Mouse (Mus musculus) kidney, adult 2 months (tissue): ENCODE data around the gene Gtsf1. TPM values are rescaled to one million over a fixed set of nuclear protein-coding genes. Genes with fewer than 3 reads are reported as not detected.

Experiments used
- DNase-seq: peaks from one replicate; pipeline ENCODE4 v3.0.0; 2021
- H3K27ac ChIP-seq: fragments of 200-500 bp; 2 replicates; pipeline ENCODE4 v1.5.1; 2012; ENCODE audit warnings: low read depth, low read length, control low read depth, inconsistent platforms; ENCODE audit not compliant: insufficient read depth
- H3K27me3 ChIP-seq: fragments of 200-500 bp; replicated peaks from 2 replicates; pipeline ENCODE4 v1.6.1; 2012; ENCODE audit warnings: mild to moderate bottlenecking, moderate library complexity, low read length, inconsistent platforms; ENCODE audit not compliant: control insufficient read depth, insufficient read depth
- H3K36me3 ChIP-seq: fragments of 200-500 bp; 2 replicates; pipeline ENCODE4 v1.6.1; 2012; ENCODE audit warnings: mild to moderate bottlenecking, moderate library complexity, low read length, inconsistent platforms; ENCODE audit not compliant: control insufficient read depth, insufficient read depth
- H3K4me1 ChIP-seq: fragments of 200-500 bp; 2 replicates; pipeline ENCODE4 v1.6.1; 2011; ENCODE audit warnings: low read length; ENCODE audit not compliant: control insufficient read depth, insufficient read depth
- H3K4me3 ChIP-seq: fragments of 200-500 bp; 2 replicates; pipeline ENCODE4 v1.5.1; 2011; ENCODE audit warnings: mild to moderate bottlenecking, low read depth, low read length, control low read depth; ENCODE audit not compliant: insufficient read depth
- CTCF ChIP-seq: fragments of 200-500 bp; conservative IDR thresholded peaks from 2 replicates; pipeline ENCODE4 v1.5.1; 2011; ENCODE audit warnings: low read depth, mild to moderate bottlenecking, control low read depth, low read length, moderate library complexity, mixed read lengths; ENCODE audit not compliant: insufficient read depth, insufficient read length
- POLR2A ChIP-seq: fragments of 200-500 bp; IDR thresholded peaks from one replicate; pipeline ENCODE4 v1.6.1; 2011; ENCODE audit warnings: low read depth, low read length, control low read depth
- WGBS: fragments of 180-500 bp; shearing (Covaris S2); methylation state at CpG from one replicate; pipeline ENCODE4 v1.1.7; 2018; 5-methylcytosine and 5-hydroxymethylcytosine counted together
- polyA plus RNA-seq: library from polyadenylated mRNA; depleted of rRNA; stranded (reverse); fragments of >200 nt; gene quantifications from 2 replicates; pipeline ENCODE4 v1.2.3, GENCODE M21; 2012

The Gtsf1 gene
- polyA plus RNA-seq, 1 experiment = not detected

DNA sequence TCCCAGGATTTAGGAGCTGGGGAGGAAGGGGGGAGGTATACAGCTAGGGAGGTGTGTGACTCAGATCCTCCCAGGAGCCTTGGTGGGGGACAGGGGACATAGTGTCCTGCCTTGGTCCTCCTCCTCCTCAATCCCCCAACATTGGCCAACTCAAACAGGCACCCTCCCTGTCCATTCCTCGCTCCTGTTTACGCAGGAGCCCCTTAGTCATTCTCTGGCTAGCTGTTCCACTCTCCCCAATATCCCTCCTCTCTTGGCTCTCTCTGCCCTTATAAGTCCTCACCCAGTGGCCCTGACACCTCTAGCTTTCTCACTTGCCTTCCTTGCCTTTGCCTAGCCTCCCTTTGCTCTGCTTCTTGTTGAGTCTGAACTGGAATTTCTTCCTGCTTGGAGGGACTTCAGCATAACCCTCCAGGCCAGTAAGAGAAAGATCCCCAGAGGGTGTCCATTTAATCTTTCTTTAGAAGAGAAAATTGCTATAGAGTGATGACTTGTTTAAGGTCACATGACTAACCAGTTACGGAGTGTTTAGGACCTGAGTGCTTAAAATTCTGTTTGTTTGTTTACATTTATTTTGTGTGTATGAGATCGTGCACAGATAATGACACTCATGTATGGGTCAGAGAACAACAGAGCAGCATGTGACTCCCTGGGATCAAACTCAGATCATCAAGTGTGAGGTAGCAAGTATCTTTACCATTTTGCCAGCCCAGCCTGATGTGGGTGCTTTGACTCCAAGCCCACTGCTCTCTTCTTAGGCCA, 61.9 kb downstream of the Gtsf1 start:
- 92% methylated on average over 4 of the region's 4 CpGs for WGBS
- Histone ChIP-seq H3K4me1 (peaks cover 2% of the 10 kb centered on the region; the same call in 1 of the 2 replicates), H3K27ac (no peak overlapping the region), H3K27me3 (no peaks in the 10 kb centered on the region), H3K36me3 (no peaks in the 10 kb centered on the region), H3K4me3 (no peak overlapping the region)
- no peak for TF ChIP-seq CTCF
- TF ChIP-seq POLR2A = no peak
- no peak for DNase-seq

DNA sequence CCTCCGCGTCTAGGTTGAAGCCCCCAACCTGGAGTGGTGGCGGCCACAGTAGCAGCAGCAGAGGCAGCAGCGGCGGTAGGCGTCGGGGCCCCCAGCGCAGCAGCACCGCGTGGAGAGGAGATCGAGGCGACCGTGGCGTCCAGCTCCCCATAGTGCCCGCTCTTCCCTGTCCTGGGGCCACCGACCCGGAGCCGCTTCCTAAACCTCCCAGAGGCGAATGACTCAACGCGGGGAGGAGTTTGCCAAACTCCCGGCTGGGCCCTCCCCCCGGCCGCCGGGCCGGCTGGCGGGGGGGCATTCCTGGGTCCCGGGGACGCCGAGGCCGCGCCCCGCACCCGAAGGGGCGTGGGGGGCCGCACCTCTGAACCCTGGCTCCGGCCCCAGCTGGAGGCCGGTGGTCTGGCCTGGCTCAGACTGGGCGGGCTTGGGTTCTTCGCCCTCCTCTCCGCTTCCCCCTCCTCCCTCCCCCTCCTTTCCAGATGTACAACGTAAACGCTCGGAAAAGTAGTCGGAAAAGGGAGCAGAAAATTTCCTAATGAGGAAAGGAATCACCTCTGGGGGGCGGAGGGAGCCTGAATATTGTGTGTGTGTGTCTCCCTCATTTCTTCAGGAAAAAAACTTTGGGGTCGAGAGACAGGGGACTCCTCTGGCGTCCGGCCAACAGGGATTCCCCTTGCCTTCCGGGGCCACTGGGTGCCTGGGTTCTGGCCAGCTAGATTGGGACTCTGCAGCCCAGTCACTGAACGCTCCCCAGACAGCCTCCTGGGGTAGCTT, 63.7 kb downstream of the Gtsf1 start, which contains the start of gene Itga5:
Gene Itga5, minus strand, starts transcription at position 388 of the 774 bp plus-strand sequence.
- DNase-seq = peak; percentile 76
- no peak for TF ChIP-seq POLR2A
- no peak for TF ChIP-seq CTCF
- Histone ChIP-seq H3K4me1 (peaks cover 5% of the 10 kb centered on the region; the same call in 1 of the 2 replicates), H3K27me3 (no peaks in the 10 kb centered on the region), H3K36me3 (no peaks in the 10 kb centered on the region), H3K27ac (peak within 1 kb of the TSS; percentile 66; the same call in 1 of the 2 replicates), H3K4me3 (peak within 1 kb of the TSS; percentile 87)
- under 1% methylated on average over 49 of the region's 51 CpGs for WGBS

DNA sequence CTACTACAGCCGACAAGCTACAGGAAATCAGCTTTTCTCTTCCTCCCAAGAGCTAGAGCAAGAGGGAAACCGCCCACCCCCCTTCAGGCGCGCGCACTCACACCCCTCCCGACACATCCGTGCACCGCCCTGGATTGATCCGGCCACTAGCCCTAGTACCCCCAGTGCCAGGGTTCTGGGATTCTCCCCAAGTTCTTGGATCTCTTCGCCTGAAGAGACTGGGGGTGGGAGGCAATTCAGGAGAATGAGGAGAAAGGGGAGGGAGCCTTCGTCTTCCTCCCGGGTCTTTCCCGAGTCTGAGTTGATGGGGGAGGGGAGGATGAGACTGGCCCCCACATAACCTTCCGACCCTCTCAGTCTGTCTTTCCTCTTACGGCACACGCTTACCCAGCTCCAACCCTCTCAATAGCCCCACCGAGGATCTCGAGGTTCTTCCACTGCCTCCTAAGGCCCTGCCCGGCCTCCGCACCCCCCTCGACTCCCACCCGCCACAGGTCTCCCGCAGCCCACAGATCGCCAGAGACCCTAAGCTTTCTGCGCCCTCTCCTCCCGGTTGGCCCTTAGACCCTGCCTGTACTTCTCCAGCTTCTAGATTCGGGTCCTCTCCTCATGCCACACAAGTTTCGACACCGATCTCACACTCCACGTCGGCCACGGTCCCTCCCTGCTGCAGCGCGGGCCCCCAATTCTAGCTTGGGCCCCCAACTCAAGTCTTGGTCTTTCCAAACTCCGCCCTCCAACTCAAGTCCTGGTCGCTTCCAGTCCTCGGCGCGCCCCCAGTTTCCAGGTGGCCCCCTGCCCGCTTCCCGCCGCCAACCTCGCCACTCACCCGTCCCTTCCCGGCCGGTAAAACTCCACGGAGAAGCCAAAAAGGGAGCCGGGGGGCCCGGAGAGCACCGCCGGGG, 64.5 kb downstream of the Gtsf1 start:
- peak overlapping the region; percentile 66; the same call in 1 of the 2 replicates for H3K27ac ChIP-seq
- no peaks in the 10 kb centered on the region for H3K36me3 ChIP-seq
- no peaks in the 10 kb centered on the region for H3K27me3 ChIP-seq
- TF ChIP-seq CTCF = no peak
- TF ChIP-seq POLR2A = no peak
- peak; percentile 52 for DNase-seq
- 14% methylated on average over 51 of the region's 51 CpGs for WGBS
- H3K4me1 ChIP-seq = peaks cover 5% of the 10 kb centered on the region; the same call in 1 of the 2 replicates
- peak overlapping the region; percentile 87 for H3K4me3 ChIP-seq

DNA sequence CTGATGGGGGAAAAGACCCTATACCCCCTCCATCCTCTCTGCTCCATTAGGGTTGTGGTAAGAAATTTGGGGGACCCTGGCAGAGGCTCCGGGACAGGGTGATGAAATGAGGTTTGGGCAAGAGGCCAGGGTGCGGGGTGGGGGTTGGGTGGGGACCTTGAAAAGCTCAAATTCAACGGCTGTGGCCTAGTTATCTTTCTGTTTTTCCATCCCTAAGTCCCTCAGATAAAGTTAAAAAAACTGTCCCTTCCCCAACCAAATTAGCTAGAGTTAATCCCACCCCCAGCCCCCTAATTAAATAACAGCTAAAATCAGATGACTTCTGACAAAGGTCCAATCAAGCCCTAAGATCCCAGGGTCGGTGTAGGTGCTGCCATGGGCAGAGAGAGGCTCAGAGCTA, 65.5 kb downstream of the Gtsf1 start:
- WGBS = 75% methylated on average over 4 of the region's 4 CpGs
- no peak for TF ChIP-seq CTCF
- TF ChIP-seq POLR2A = no peak
- Histone ChIP-seq H3K4me1 (peaks cover 5% of the 10 kb centered on the region; the same call in 1 of the 2 replicates), H3K36me3 (no peaks in the 10 kb centered on the region), H3K4me3 (peak overlapping the region; percentile 29), H3K27ac (no peak overlapping the region), H3K27me3 (no peaks in the 10 kb centered on the region)
- no peak for DNase-seq

DNA sequence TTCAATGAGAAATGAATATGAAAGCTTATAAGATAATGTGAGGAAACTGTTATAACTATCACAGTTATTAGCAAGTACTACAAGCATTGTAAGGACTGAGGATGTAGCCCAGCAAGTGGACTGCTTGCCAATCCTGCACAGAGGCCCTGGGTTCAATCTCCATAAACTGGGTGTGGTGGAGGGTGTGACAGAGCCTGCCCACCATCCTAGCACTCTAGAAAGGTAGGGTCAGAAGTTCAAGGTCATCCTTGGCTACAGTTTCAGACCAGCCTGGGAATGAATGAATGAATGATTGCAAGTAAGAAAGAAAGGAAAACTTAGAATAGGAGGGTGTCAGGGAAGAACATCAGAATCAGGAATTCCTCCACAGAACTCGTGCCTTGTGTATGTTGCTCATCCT, 66.5 kb downstream of the Gtsf1 start:
- no peak for DNase-seq
- H3K4me1 ChIP-seq = peaks cover 5% of the 10 kb centered on the region; the same call in 1 of the 2 replicates
- 65% methylated on average over 1 of the region's 1 CpGs for WGBS
- no peaks in the 10 kb centered on the region for H3K27me3 ChIP-seq
- no peaks in the 10 kb centered on the region for H3K36me3 ChIP-seq
- no peak overlapping the region for H3K4me3 ChIP-seq
- H3K27ac ChIP-seq = no peak overlapping the region
- no peak for TF ChIP-seq CTCF
- no peak for TF ChIP-seq POLR2A

DNA sequence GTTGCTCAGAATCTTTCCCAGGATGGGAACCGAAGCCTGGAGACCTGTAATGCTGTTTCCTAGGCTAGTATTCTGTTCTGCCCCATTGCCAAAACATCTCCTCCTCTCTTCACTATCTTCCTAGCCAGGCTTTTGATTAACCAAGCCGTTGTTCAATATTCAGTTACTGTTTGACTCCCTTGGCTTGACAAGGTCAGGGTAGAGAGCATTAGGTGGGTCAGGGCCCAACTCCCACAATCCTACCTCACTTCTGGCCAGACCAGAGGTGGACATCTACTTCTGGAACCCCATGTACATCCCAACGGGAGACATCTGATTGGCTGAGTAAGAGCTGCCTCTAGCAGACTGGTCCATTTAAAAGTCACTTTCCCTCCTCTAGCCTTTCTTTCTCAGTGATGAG, 67.3 kb downstream of the Gtsf1 start:
- Histone ChIP-seq H3K4me3 (no peak overlapping the region), H3K4me1 (peaks cover 5% of the 10 kb centered on the region; the same call in 1 of the 2 replicates), H3K36me3 (no peaks in the 10 kb centered on the region), H3K27ac (no peak overlapping the region), H3K27me3 (no peaks in the 10 kb centered on the region)
- 39% methylated on average over 3 of the region's 3 CpGs for WGBS
- TF ChIP-seq CTCF (no peak), POLR2A (no peak)
- no peak for DNase-seq
